Mouse (Mus musculus) gastrocnemius, postnatal 14 days (tissue): ENCODE measurements around the gene Gm6902. TPM values are rescaled to one million over a fixed set of nuclear protein-coding genes. Genes with fewer than 3 reads are reported as not detected.
"Not testable (repeated sequence)": the region's sequence is repeated elsewhere in the genome, so short reads cannot be mapped to it uniquely, and the experiment has no call there.

Experiments used
- DNase-seq: peaks from one replicate; pipeline ENCODE4 v3.0.0; 2021; ENCODE audit warnings: mixed read lengths
- intact Hi-C: fragments of 180-260 bp; cut with DNase I; formaldehyde crosslinking; loops from one replicate; pipeline ENCODE4 v1.15.1; 2025; ENCODE audit warnings: low total_unique reads
- long read RNA-seq, 2 experiments: library from polyadenylated mRNA; stranded (forward); transcript quantifications; one replicate each; pipeline ENCODE4 v2.0.0; 2021
- total RNA-seq, 2 experiments: library from RNA; stranded (reverse); gene quantifications; 2 replicates each; pipeline ENCODE4 v1.2.3; 2021

The Gm6902 gene
- not detected for total RNA-seq
- long read RNA-seq, experiment 1: 0 reads
- long read RNA-seq, experiment 2: 0 reads

DNA sequence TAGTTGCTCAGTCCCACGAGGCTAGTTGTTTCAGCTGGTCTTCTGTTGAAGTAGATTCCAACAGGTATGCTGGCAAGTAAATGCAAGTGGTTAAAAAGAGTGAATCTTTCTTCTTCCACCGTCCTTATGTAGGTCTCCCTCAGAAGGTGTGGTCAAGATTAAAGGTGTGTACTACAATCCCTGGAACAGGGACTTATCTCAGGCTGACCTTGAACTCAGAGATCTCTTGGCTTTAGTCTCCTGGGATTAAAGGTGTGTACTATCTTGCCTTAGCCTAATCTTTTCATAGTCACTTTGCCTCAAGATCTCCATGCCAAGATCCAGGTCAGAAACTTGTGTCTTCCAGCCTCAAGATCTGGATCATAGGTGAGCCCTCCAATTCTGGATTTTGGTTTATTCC lies at the start of gene Gm6902:
Gene Gm6902, minus strand, starts transcription at position 101 of the 400 bp plus-strand sequence.
- DNase-seq, intact Hi-C loops: not testable (repeated sequence)

DNA sequence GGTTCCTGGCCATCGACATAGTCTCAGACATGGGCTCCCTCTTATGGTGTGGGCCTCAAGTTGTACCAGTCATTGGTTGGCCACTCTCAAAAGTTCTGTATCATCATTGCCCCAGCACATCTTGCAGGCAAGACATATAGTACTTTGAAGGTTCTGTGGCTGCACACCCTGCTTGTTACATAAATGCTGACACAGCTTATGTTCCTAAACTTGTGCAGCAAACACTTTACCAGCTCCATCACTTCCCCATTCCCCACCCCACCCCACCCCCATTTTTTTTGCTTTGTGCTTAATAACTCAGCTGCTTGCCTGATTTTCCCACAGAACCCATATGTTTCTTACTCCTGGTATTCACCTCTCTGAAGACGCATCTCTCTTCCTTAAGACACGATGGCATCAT lies 22.2 kb upstream of the Gm6902 start, which contains the start of gene Nlrp4e:
Gene Nlrp4e, plus strand, starts transcription at position 301 of the 400 bp plus-strand sequence.
- intact Hi-C loops, DNase-seq: not testable (repeated sequence)

DNA sequence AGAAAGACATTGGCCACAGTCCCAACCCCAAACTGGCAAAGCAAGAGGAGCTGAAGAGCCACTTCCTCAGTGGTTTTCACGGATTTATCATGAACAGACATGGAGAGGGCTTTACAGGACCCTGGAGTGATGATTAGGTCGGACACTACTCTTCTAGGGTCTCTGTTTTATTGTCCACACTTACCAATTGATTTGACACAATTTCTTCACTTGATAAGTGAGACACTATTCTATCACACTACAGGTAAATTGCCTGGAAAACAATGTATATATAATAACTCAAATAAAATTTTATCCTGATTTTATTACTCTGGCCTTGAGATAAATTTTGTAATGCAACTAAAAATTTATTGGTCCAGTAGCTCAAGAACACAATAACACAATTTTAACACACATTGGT lies 27.1 kb downstream of the Gm6902 start, which contains the start of gene Vmn1r166:
Gene Vmn1r166, minus strand, starts transcription at position 101 of the 400 bp plus-strand sequence.
- intact Hi-C loops, DNase-seq: not testable (repeated sequence)

Other genes starting within 250 kb of the Gm6902 start
- gene Vmn1r163, start 223.4 kb downstream of the Gm6902 start, total RNA-seq: not detected
- gene Gm8720, start 211.4 kb downstream of the Gm6902 start, total RNA-seq: not detected
- gene Gm10662, start 134.4 kb downstream of the Gm6902 start, total RNA-seq: not detected
- gene Vmn1r165, start 61.6 kb downstream of the Gm6902 start, total RNA-seq: not detected
- not detected for gene Vmn1r166, start 27.2 kb downstream of the Gm6902 start, total RNA-seq
- not detected for gene Nlrp4e, start 22.3 kb upstream of the Gm6902 start, total RNA-seq
- gene Nlrp5, start 107.0 kb upstream of the Gm6902 start, total RNA-seq: under 1 TPM in 1 of 2 experiments, not detected in 1; 0.10 TPM
- not detected for gene Vmn1r167, start 228.3 kb upstream of the Gm6902 start, total RNA-seq